Mouse (Mus musculus): Measurements from ENCODE around the gene Lrrfip1. TPM values are rescaled to one million over a fixed set of nuclear protein-coding genes. Genes with fewer than 3 reads are reported as not detected.

Gene Lrrfip1
- polyA plus RNA-seq, 1 experiment from 2014 or later: 79.0 TPM

GRCm38 (mm10) chr1:91059792-91060604 lies 61.5 kb downstream of the Lrrfip1 start:
- no peak for DNase-seq (ENCODE audit: low spot score)
- no peak overlapping the region for H3K9ac ChIP-seq (ENCODE audit: low read length)
- peaks cover 22% of the 10 kb centered on the region for H3K4me1 ChIP-seq (replicated peaks; ENCODE audit: control insufficient read depth, insufficient read depth)
- ATAC-seq (ENCODE audit: low FRiP score, low TSS enrichment): no peak
- H3K36me3 ChIP-seq (ENCODE audit: control insufficient read depth, insufficient read depth, low read length): no peaks in the 10 kb centered on the region
- no peak overlapping the region for H3K27ac ChIP-seq (replicated peaks)
- WGBS: 55% methylated on average over 9 of the region's 9 CpGs
- no peak overlapping the region for H3K4me2 ChIP-seq (replicated peaks; ENCODE audit: low read depth)
- no peak overlapping the region for H3K4me3 ChIP-seq (ENCODE audit: low read depth, low read length)
- H3K27me3 ChIP-seq (ENCODE audit: control insufficient read depth, insufficient read depth, low read length): no peaks in the 10 kb centered on the region
- TF ChIP-seq CTCF (IDR thresholded peaks at IDR 0.05; ENCODE audit: low read depth): no peak
- H3K9me3 ChIP-seq (ENCODE audit: control insufficient read depth, low read length): no peaks in the 10 kb centered on the region

- no peaks in the 10 kb centered on the region for H3K36me3 ChIP-seq (ENCODE audit: control insufficient read depth, insufficient read depth, low read length)
- no peak overlapping the region for H3K9ac ChIP-seq (ENCODE audit: low read length)
- H3K27me3 ChIP-seq (ENCODE audit: control insufficient read depth, insufficient read depth, low read length): no peaks in the 10 kb centered on the region
- WGBS: 36% methylated on average over 4 of the region's 4 CpGs
- ATAC-seq (ENCODE audit: low FRiP score, low TSS enrichment) (no peak), DNase-seq (ENCODE audit: low spot score) (no peak)
- H3K9me3 ChIP-seq (ENCODE audit: control insufficient read depth, low read length): no peaks in the 10 kb centered on the region
- H3K27ac ChIP-seq (replicated peaks): peak overlapping the region; percentile 9
- no peak overlapping the region for H3K4me3 ChIP-seq (ENCODE audit: low read depth, low read length)
- no peak overlapping the region for H3K4me2 ChIP-seq (replicated peaks; ENCODE audit: low read depth)
- peaks cover 25% of the 10 kb centered on the region for H3K4me1 ChIP-seq (replicated peaks; ENCODE audit: control insufficient read depth, insufficient read depth)
- no peak for TF ChIP-seq CTCF (IDR thresholded peaks at IDR 0.05; ENCODE audit: low read depth)
- TF ChIP-seq EP300 (optimal IDR thresholded peaks at IDR 0.05): no peak
Observed at GRCm38 (mm10) chr1:91061105-91061504, 62.6 kb downstream of the Lrrfip1 start.

- Histone ChIP-seq H3K4me1 (replicated peaks; ENCODE audit: control insufficient read depth, insufficient read depth) (peaks cover 20% of the 10 kb centered on the region), H3K9ac (ENCODE audit: low read length) (no peak overlapping the region), H3K27me3 (ENCODE audit: control insufficient read depth, insufficient read depth, low read length) (no peaks in the 10 kb centered on the region), H3K9me3 (ENCODE audit: control insufficient read depth, low read length) (no peaks in the 10 kb centered on the region), H3K4me2 (replicated peaks; ENCODE audit: low read depth) (no peak overlapping the region), H3K36me3 (ENCODE audit: control insufficient read depth, insufficient read depth, low read length) (no peaks in the 10 kb centered on the region), H3K4me3 (ENCODE audit: low read depth, low read length) (no peak overlapping the region), H3K27ac (replicated peaks) (no peak overlapping the region)
- ATAC-seq (ENCODE audit: low FRiP score, low TSS enrichment) (no peak), DNase-seq (ENCODE audit: low spot score) (no peak)
- 35% methylated on average over 5 of the region's 5 CpGs for WGBS
- no peak for TF ChIP-seq EP300 (optimal IDR thresholded peaks at IDR 0.05)
- TF ChIP-seq CTCF (IDR thresholded peaks at IDR 0.05; ENCODE audit: low read depth): no peak
Observed at GRCm38 (mm10) chr1:91062363-91062762, 63.8 kb downstream of the Lrrfip1 start.

- Histone ChIP-seq H3K4me1 (replicated peaks; ENCODE audit: control insufficient read depth, insufficient read depth) (peaks cover 19% of the 10 kb centered on the region), H3K4me3 (ENCODE audit: low read depth, low read length) (no peak overlapping the region), H3K9me3 (ENCODE audit: control insufficient read depth, low read length) (no peaks in the 10 kb centered on the region), H3K27me3 (ENCODE audit: control insufficient read depth, insufficient read depth, low read length) (no peaks in the 10 kb centered on the region), H3K27ac (replicated peaks) (peak overlapping the region; percentile 67), H3K36me3 (ENCODE audit: control insufficient read depth, insufficient read depth, low read length) (no peaks in the 10 kb centered on the region), H3K4me2 (replicated peaks; ENCODE audit: low read depth) (no peak overlapping the region), H3K9ac (ENCODE audit: low read length) (no peak overlapping the region)
- no peak for DNase-seq (ENCODE audit: low spot score)
- WGBS: 74% methylated on average over 2 of the region's 2 CpGs
- TF ChIP-seq CTCF (IDR thresholded peaks at IDR 0.05; ENCODE audit: low read depth): no peak
- no peak for TF ChIP-seq EP300 (optimal IDR thresholded peaks at IDR 0.05)
- no peak for ATAC-seq (ENCODE audit: low FRiP score, low TSS enrichment)
Observed at GRCm38 (mm10) chr1:91064053-91064452, 65.5 kb downstream of the Lrrfip1 start.

GRCm38 (mm10) chr1:91064903-91065525 lies 66.5 kb downstream of the Lrrfip1 start:
- WGBS: 81% methylated on average over 11 of the region's 11 CpGs
- H3K9ac ChIP-seq (ENCODE audit: low read length): no peak overlapping the region
- TF ChIP-seq EP300 (optimal IDR thresholded peaks at IDR 0.05): no peak
- H3K4me3 ChIP-seq (ENCODE audit: low read depth, low read length): no peak overlapping the region
- no peaks in the 10 kb centered on the region for H3K36me3 ChIP-seq (ENCODE audit: control insufficient read depth, insufficient read depth, low read length)
- no peak for DNase-seq (ENCODE audit: low spot score)
- H3K4me1 ChIP-seq (replicated peaks; ENCODE audit: control insufficient read depth, insufficient read depth): peaks cover 19% of the 10 kb centered on the region
- no peak overlapping the region for H3K4me2 ChIP-seq (replicated peaks; ENCODE audit: low read depth)
- ATAC-seq (ENCODE audit: low FRiP score, low TSS enrichment): no peak
- H3K27me3 ChIP-seq (ENCODE audit: control insufficient read depth, insufficient read depth, low read length): no peaks in the 10 kb centered on the region
- peak overlapping the region; percentile 67; the same call in 1 of the 2 replicates for H3K27ac ChIP-seq (replicated peaks)
- no peaks in the 10 kb centered on the region for H3K9me3 ChIP-seq (ENCODE audit: control insufficient read depth, low read length)

GRCm38 (mm10) chr1:91066061-91066460 lies 67.5 kb downstream of the Lrrfip1 start:
- Histone ChIP-seq H3K27ac (replicated peaks) (peak overlapping the region; percentile 37; the same call in 1 of the 2 replicates), H3K4me3 (ENCODE audit: low read depth, low read length) (no peak overlapping the region), H3K4me1 (replicated peaks; ENCODE audit: control insufficient read depth, insufficient read depth) (peaks cover 19% of the 10 kb centered on the region), H3K27me3 (ENCODE audit: control insufficient read depth, insufficient read depth, low read length) (no peaks in the 10 kb centered on the region), H3K9ac (ENCODE audit: low read length) (no peak overlapping the region), H3K9me3 (ENCODE audit: control insufficient read depth, low read length) (no peaks in the 10 kb centered on the region), H3K4me2 (replicated peaks; ENCODE audit: low read depth) (no peak overlapping the region), H3K36me3 (ENCODE audit: control insufficient read depth, insufficient read depth, low read length) (no peaks in the 10 kb centered on the region)
- DNase-seq (ENCODE audit: low spot score): no peak
- 77% methylated on average over 6 of the region's 6 CpGs for WGBS
- no peak for ATAC-seq (ENCODE audit: low FRiP score, low TSS enrichment)
- TF ChIP-seq CTCF (IDR thresholded peaks at IDR 0.05; ENCODE audit: low read depth) (no peak), EP300 (optimal IDR thresholded peaks at IDR 0.05) (no peak)

All from stomach, postnatal 0 days (tissue).